Mouse (Mus musculus): Measurements from ENCODE around the gene Tekt3. TPM values are rescaled to one million over a fixed set of nuclear protein-coding genes. Genes with fewer than 3 reads are reported as not detected.

The Tekt3 gene
- polyA plus RNA-seq, 1 experiment from 2014 or later, result not detected

- TF ChIP-seq CTCF (IDR thresholded peaks at IDR 0.05), result no peak
- in situ Hi-C loops (cut with MboI; ENCODE audit: low pct_unique_long_range_greater_than_20kb), result no loop called here
- CTCF ChIA-PET, result interaction anchor here (1.0 to 2.3 kb wide), 3 partner anchors 13 to 221 kb away, joined by 3 to 11 read pairs (median 3); no protein-coding TSS in a partner anchor
- H3K27me3 ChIP-seq, result no peaks in the 10 kb centered on the region
- ATAC-seq (no peak), DNase-seq (ENCODE audit: low read depth, low spot score) (no peak)
- POLR2A ChIA-PET, result interaction anchor here (1.1 kb wide), 1 partner anchor 12 kb away, joined by 3 read pairs; no protein-coding TSS in a partner anchor
Measured at GRCm38 (mm10) chr11:63122776-63123350, 61.4 kb downstream of the Tekt3 start.

DNA sequence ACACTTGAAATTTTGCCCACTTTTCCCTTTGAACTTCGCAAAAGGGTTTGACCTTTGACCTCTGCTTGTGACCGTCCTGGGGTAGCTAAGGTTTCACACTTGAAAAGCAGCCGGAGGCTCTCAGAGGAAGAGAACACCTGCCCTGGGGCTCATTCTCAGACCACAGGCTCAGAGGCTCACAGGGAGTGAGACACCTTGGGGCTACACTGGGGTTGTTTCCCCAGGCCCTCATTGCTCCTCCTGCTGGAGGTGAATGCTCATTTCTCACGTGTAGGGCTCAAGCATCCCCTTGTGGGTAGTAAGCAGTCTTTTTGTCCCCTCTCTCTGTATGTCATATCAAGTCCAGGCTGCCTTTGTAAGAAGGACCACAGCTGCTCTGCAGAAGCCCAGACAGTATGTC lies 62.9 kb downstream of the Tekt3 start:
- CTCF ChIA-PET, result interaction anchor here (1.0 to 2.3 kb wide), 2 partner anchors 11 to 22 kb away, joined by 3 to 6 read pairs; no protein-coding TSS in a partner anchor
- POLR2A ChIA-PET, result no interaction called here

DNA sequence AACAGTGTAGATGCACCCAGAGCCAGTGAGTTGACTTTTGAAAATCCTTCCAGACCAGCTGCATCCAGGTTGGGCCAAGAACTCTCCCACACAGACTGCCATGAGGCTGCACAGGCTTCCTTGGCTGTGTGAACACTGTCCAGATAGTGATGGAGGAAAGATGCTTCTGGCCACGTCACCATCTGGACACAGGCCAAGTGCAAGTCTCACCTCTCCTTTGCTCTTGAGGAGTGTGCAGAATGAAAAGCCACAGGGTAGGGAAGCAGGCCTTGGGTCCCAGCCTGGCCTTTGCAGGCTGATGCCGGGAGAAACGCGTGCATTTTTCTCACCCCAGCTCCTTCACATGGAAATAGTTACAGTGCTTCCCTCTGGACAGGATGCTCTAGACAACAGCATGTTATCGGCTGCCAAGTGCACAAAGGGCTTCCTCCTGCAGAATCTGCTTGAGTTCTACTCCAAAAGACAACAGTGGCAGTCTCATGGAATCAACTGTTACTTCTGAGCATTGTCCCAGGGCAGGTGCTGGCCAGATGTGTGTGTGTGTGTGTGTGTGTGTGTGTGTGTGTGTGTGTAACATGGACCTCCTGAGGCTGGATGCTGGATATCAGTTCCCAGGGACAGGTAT lies 64.5 kb downstream of the Tekt3 start:
- ATAC-seq (no peak), DNase-seq (ENCODE audit: low read depth, low spot score) (no peak)
- POLR2A ChIA-PET, result no interaction called here
- H3K27me3 ChIP-seq, result no peaks in the 10 kb centered on the region
- CTCF ChIA-PET, result interaction anchor here (2.3 kb wide), 1 partner anchor 10 kb away, joined by 6 read pairs; no protein-coding TSS in a partner anchor
- in situ Hi-C loops (cut with MboI; ENCODE audit: low pct_unique_long_range_greater_than_20kb), result no loop called here
- TF ChIP-seq CTCF (IDR thresholded peaks at IDR 0.05), result no peak

More for the DNA sequence above, 62.9 kb downstream of the Tekt3 start:
- in situ Hi-C loops (cut with MboI; ENCODE audit: low pct_unique_long_range_greater_than_20kb), result no loop called here
- no peak for TF ChIP-seq CTCF (IDR thresholded peaks at IDR 0.05)
- no peaks in the 10 kb centered on the region for H3K27me3 ChIP-seq
- ATAC-seq (no peak), DNase-seq (ENCODE audit: low read depth, low spot score) (no peak)

DNA sequence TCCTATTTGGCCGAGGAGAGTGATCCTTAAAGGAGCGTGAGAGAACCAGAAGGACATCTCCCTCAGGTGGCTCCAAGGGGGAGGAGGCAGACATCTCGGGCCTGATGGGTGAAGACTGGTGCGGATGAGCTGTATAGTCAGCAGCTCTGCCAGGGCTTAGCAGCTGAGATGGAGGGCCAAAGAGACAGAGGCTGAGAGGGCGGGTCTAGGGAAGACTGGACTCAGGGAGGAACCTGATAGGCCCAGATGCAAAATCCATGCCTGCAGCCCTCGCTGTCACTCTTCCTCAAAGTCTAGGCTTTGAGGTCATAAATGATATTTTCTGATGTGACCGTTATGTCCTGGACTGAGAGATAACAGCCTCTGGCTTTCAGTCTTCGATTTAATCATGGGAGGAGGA lies 65.5 kb downstream of the Tekt3 start:
- POLR2A ChIA-PET, result no interaction called here
- no peak for TF ChIP-seq CTCF (IDR thresholded peaks at IDR 0.05)
- DNase-seq (ENCODE audit: low read depth, low spot score), result no peak
- no peaks in the 10 kb centered on the region for H3K27me3 ChIP-seq
- in situ Hi-C loops (cut with MboI; ENCODE audit: low pct_unique_long_range_greater_than_20kb), result no loop called here
- CTCF ChIA-PET, result no interaction called here
- no peak for ATAC-seq

DNA sequence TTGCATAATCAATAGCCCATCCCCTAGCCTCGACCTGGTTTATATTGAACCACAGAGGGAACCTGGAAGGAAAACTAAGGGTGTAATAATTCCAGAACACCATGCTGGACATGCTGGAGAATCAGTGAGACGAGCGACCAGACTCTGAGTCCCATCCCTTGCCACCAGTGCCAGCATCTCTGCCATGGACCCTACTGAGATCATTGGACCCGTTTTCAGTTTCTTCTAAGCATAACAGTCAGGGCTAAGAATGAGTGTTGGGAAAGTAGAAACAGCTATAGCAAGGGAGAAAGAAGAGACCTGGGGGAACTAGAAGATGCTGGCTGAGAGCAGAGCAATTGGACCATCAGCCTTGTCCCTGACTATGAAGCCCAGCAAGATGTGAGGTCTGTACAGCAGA lies 66.1 kb downstream of the Tekt3 start:
- TF ChIP-seq CTCF (IDR thresholded peaks at IDR 0.05), result no peak
- no peaks in the 10 kb centered on the region for H3K27me3 ChIP-seq
- ChIA-PET POLR2A (no interaction called here), CTCF (no interaction called here)
- ATAC-seq (no peak), DNase-seq (ENCODE audit: low read depth, low spot score) (no peak)
- in situ Hi-C loops (cut with MboI; ENCODE audit: low pct_unique_long_range_greater_than_20kb), result no loop called here

DNA sequence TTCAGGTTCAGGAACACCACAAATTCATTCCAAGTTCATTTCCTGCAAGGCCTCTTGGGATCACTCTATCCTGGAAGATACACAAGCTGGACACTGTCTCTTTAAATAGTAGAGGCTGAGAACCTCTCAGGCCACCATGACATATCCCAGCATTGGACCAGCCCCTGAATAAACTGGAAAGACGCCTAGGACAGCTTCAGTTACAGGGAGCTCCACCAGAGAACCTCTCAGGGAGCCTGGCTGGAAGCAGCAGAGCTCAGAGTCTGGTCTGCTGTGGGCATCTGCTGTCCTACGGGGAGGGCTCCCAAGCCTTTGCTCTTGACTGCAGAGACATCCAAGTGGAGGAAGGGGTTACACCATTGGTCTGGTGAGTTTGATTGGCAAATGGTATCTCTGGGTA lies 67.3 kb downstream of the Tekt3 start, which contains the start of gene Pmp22:
Gene Pmp22 (plus strand): TSS at position 199 of the 400 bp plus-strand sequence.
- no peak for DNase-seq (ENCODE audit: low read depth, low spot score)
- no peak for TF ChIP-seq CTCF (IDR thresholded peaks at IDR 0.05)
- ATAC-seq, result no peak
- in situ Hi-C loops (cut with MboI; ENCODE audit: low pct_unique_long_range_greater_than_20kb), result no loop called here
- ChIA-PET POLR2A (no interaction called here), CTCF (interaction anchor here (1.1 kb wide), 1 partner anchor 11 kb away, joined by 4 read pairs; no protein-coding TSS in a partner anchor)
- no peaks in the 10 kb centered on the region for H3K27me3 ChIP-seq

GRCm38 (mm10) chr11:63129375-63129774 lies 67.9 kb downstream of the Tekt3 start:
- in situ Hi-C loops (cut with MboI; ENCODE audit: low pct_unique_long_range_greater_than_20kb), result no loop called here
- CTCF ChIA-PET, result interaction anchor here (1.2 kb wide), 1 partner anchor 12 kb away, joined by 3 read pairs; no protein-coding TSS in a partner anchor
- no peaks in the 10 kb centered on the region for H3K27me3 ChIP-seq
- ATAC-seq (no peak), DNase-seq (ENCODE audit: low read depth, low spot score) (no peak)
- TF ChIP-seq CTCF (IDR thresholded peaks at IDR 0.05), result no peak
- POLR2A ChIA-PET, result no interaction called here

DNA sequence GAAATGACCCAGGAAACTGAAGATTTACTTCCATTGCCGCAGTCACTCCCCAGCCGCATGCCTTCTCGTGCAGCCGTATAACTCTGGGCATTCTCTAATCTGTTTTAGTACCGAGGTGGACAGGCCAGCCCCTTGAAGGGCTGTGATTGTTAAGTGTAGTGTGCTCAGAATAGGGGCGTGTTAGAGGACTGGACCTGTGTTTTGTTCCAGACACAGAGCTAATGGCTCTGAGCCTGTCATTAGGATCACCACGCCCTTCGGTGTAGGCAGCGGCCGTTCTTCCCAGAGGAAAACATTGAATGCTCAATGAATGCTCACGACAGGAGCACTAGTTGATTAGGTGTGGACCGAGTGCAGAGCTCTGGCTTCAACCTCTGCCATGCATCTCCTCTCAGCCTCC lies 68.4 kb downstream of the Tekt3 start:
- no peak for TF ChIP-seq CTCF (IDR thresholded peaks at IDR 0.05)
- in situ Hi-C loops (cut with MboI; ENCODE audit: low pct_unique_long_range_greater_than_20kb), result loop anchor here (5.0 to 10.0 kb wide), 3 partner anchors 105 to 208 kb away; no protein-coding TSS in a partner anchor
- ChIA-PET POLR2A (no interaction called here), CTCF (interaction anchor here (1.2 kb wide), 2 partner anchors 12 to 75 kb away, joined by 3 to 4 read pairs; no protein-coding TSS in a partner anchor)
- no peaks in the 10 kb centered on the region for H3K27me3 ChIP-seq
- DNase-seq (ENCODE audit: low read depth, low spot score), result no peak
- no peak for ATAC-seq

DNA sequence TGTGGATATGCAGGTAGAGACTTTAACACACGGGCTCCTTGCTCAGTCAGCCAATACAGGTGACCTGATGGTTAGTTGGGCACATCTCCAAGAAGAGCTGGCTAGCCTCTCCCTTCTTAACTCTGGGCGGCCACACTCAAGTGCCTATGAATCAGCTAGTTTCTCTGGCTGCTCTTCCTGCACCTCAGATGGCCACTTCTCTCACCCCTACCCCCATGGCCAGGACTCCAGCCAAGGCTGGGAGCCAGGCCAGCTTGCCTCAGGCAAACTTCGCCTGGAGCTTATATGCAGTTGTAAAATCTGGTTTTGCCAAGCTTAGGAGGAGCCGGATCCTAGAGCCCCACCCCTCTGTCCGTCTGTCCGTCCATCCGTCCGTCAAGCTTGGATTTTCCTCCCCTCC lies 69.0 kb downstream of the Tekt3 start:
- POLR2A ChIA-PET, result no interaction called here
- in situ Hi-C loops (cut with MboI; ENCODE audit: low pct_unique_long_range_greater_than_20kb), result loop anchor here (5.0 to 10.0 kb wide), 3 partner anchors 106 to 208 kb away; no protein-coding TSS in a partner anchor
- CTCF ChIA-PET, result interaction anchor here (1.2 kb wide), 2 partner anchors 13 to 75 kb away, joined by 3 to 4 read pairs; no protein-coding TSS in a partner anchor
- ATAC-seq, result peak; percentile 82
- peak; percentile 92 for DNase-seq (ENCODE audit: low read depth, low spot score)
- TF ChIP-seq CTCF (IDR thresholded peaks at IDR 0.05), result no peak
- no peaks in the 10 kb centered on the region for H3K27me3 ChIP-seq

DNA sequence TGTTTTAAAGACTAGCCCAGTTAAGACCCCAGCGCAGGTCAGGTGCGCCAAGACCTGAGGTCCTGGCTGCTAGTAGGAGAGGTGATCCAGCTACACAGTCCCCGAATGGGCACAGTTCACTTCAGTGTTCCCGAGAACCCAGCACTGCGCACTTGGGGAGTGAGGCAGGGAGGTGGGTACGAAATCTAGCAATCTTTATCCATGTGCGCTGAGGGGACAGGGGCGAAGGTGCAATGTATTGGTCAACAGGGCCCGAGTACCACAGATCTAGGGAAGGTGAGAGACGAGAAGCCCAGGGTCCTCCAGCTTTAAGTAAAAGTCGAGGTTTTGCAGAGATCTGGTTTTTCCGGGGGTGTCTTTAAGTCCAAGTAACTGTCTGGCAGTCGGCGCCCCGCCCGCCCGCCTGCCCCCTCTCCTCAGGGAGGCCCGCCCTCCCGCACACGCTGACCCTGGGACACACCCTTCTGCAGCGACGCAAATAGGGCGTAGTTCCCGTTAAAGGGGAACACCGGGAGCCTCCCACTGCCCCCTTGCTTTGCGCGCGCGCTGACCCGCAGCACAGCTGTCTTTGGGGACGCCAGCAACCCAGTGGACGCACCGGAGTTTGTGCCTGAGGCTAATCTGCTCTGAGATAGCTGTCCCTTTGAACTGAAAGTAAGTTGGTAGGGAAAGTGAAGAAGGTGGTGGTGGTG lies 69.7 kb downstream of the Tekt3 start:
- ChIA-PET POLR2A (no interaction called here), CTCF (interaction anchor here (1.2 kb wide), 1 partner anchor 76 kb away, joined by 4 read pairs; no protein-coding TSS in a partner anchor)
- in situ Hi-C loops (cut with MboI; ENCODE audit: low pct_unique_long_range_greater_than_20kb), result loop anchor here (5.0 to 10.0 kb wide), 3 partner anchors 106 to 209 kb away; no protein-coding TSS in a partner anchor
- no peaks in the 10 kb centered on the region for H3K27me3 ChIP-seq
- no peak for DNase-seq (ENCODE audit: low read depth, low spot score)
- TF ChIP-seq CTCF (IDR thresholded peaks at IDR 0.05), result no peak
- no peak for ATAC-seq
